Mouse (Mus musculus) thymus, adult 2 months (tissue): ENCODE measurements around the gene Slc11a2. TPM values are rescaled to one million over a fixed set of nuclear protein-coding genes. Genes with fewer than 3 reads are reported as not detected.
A peak's percentile ranks its signal among the peaks of the same experiment; 100 is the strongest.
"Not testable (repeated sequence)": the region's sequence is repeated elsewhere in the genome, so short reads cannot be mapped to it uniquely, and the experiment has no call there.

ENCODE experiments used
- DNase-seq: peaks from one replicate; pipeline ENCODE4 v3.0.0; 2021
- H3K27ac ChIP-seq: fragments of 200-500 bp; 2 replicates; pipeline ENCODE4 v1.5.1; 2012; ENCODE audit warnings: low read length, control low read depth; ENCODE audit not compliant: control insufficient read depth, insufficient read depth
- H3K27me3 ChIP-seq: fragments of 200-500 bp; 2 replicates; pipeline ENCODE4 v1.6.1; 2012; ENCODE audit warnings: mild to moderate bottlenecking, low read length, moderate library complexity, mixed read lengths; ENCODE audit not compliant: control insufficient read depth, insufficient read depth
- H3K36me3 ChIP-seq: fragments of 200-500 bp; 2 replicates; pipeline ENCODE4 v1.6.1; 2012; ENCODE audit warnings: mild to moderate bottlenecking, low read length, moderate library complexity; ENCODE audit not compliant: control insufficient read depth, insufficient read depth
- H3K4me1 ChIP-seq: fragments of 200-500 bp; replicated peaks from 2 replicates; pipeline ENCODE4 v1.6.1; 2012; ENCODE audit warnings: low read length; ENCODE audit not compliant: control insufficient read depth, insufficient read depth
- H3K4me3 ChIP-seq: fragments of 200-500 bp; 2 replicates; pipeline ENCODE4 v1.5.1; 2012; ENCODE audit warnings: mild to moderate bottlenecking, low read length, control low read depth, moderate library complexity; ENCODE audit not compliant: control insufficient read depth, insufficient read depth
- CTCF ChIP-seq: fragments of 200-500 bp; IDR thresholded peaks from 2 replicates; pipeline ENCODE4 v1.5.1; 2012; ENCODE audit warnings: mild to moderate bottlenecking, control low read depth, low read length, moderate library complexity, borderline replicate concordance; ENCODE audit not compliant: control insufficient read depth, poor library complexity, insufficient read depth; ENCODE audit errors: extremely low read depth
- POLR2A ChIP-seq: fragments of 200-500 bp; IDR thresholded peaks from 2 replicates; pipeline ENCODE4 v1.6.1; 2012; ENCODE audit warnings: mild to moderate bottlenecking, low read length, control low read depth, moderate library complexity; ENCODE audit not compliant: control insufficient read depth, poor library complexity, insufficient read depth; ENCODE audit errors: extremely low read depth
- WGBS: fragments of 180-500 bp; shearing (Covaris S2); methylation state at CpG from one replicate; pipeline ENCODE4 v1.1.7; 2018; 5-methylcytosine and 5-hydroxymethylcytosine counted together
- polyA plus RNA-seq: library from polyadenylated mRNA; depleted of rRNA; stranded (reverse); fragments of >200 nt; gene quantifications from 2 replicates; pipeline ENCODE4 v1.2.3, GENCODE M21; 2012

Gene Slc11a2
- polyA plus RNA-seq, 1 experiment = 54.1 TPM

DNA sequence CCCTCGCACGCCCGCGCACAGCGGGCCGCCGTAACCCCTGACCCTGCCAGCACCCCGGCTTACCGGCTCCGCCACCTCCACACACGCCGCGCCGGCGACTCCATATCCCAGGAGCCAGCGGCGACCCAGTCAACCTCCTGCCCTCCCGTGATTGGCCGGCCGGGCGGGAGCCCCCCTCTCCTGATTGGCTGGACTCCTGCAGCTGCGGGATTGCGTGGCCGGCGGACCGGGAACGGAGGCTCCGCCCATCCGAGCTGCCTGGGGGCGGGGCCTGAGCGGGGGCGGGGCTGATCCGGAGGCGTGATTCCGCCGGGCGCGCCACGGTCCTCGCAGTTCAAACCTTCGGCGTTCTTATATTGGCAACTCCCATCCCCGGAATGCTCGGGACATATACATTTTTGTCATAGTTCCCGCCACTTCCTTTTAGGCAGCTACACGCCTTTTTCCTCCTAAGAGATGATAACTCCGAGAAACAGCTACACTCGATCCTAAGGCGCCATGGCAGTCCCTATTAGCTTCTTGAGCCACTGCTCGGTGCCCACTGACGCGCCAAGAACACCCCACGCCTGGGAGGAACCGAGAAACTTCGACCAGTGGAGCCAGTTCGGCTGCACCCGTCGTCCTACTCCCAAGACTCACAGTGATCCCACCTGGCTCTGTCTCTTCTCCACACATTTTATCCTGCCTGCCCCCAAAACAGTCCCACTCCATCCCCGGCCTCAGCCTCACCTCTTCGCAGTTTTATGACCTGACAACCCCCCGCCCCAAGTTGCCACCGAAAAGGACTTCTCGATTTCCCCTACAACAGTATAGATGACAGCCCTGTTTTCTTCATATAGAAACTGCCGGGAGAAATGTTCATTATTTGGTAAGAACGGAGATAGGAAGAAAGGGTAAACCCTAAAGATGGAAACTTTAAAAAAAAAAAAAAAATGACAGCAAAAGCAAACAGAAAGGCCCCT, 1.7 kb downstream of the Slc11a2 start:
- under 1% methylated on average over 65 of the region's 65 CpGs for WGBS
- H3K4me1 ChIP-seq = peaks cover 34% of the 10 kb centered on the region
- peak overlapping the region; percentile 59 for H3K4me3 ChIP-seq

DNA sequence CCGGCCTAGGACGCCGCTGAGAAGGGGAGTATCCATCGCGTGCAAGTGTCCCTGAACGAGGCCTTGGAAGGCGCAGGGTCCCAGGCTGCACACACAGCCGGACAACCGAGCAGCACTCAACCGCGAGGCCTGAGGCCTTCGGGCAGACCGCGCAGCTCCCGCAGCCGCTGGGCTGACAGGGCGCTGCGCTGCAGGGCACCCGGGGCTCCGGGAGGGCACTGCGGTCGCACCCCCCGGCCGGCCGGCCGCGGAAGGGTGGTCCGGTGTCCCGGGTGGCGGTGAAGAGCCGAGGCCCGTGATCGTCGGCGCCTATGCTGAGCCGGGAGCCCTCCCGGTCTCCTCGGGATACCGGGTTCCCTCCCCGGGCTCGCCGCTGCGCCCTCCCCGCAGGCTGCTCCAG, 2.4 kb downstream of the Slc11a2 start:
- Histone ChIP-seq H3K27ac (no peak overlapping the region), H3K27me3 (peaks cover 4% of the 10 kb centered on the region; the same call in 1 of the 2 replicates), H3K4me1 (peaks cover 41% of the 10 kb centered on the region), H3K36me3 (no peaks in the 10 kb centered on the region), H3K4me3 (peak overlapping the region; percentile 59)
- under 1% methylated on average over 43 of the region's 44 CpGs for WGBS
- DNase-seq = no peak
- TF ChIP-seq POLR2A = no peak
- no peak; the same call in 1 of the 2 replicates for TF ChIP-seq CTCF

More for the DNA sequence above, 1.7 kb downstream of the Slc11a2 start:
- H3K27me3 ChIP-seq = peaks cover 4% of the 10 kb centered on the region; the same call in 1 of the 2 replicates
- TF ChIP-seq CTCF = 0 out of 2 replicates have a peak, but pooled peaks have one; percentile 28
- peak; percentile 85 for TF ChIP-seq POLR2A
- no peak overlapping the region for H3K27ac ChIP-seq
- DNase-seq = peak; percentile 95
- no peaks in the 10 kb centered on the region for H3K36me3 ChIP-seq

DNA sequence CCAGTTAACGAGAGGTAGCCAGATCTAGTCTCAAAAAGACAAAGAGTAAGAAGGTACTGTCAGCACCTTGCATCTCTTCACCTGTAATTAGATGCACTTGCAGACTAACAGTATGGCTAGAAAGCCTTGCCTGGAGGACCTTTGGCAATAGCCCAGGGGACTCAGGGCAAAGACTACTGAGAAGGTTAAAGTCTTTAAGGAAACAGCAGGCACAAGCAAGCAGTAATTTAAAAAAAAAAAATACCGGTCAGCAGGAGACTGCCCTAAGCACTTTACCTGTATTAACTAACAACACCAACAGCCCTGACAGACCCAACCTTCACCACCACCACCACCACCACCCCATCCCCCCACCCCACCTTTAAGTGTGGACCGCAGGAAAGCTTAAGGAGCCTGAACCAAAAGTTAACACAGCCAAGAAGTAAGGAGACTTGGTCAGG, 3.1 kb downstream of the Slc11a2 start, which contains the start of gene Gm5475:
Gm5475 (plus strand) TSS at position 390 of the 440 bp plus-strand sequence.
- WGBS = 74% methylated on average over 3 of the region's 3 CpGs
- H3K27ac ChIP-seq = peak within 1 kb of the TSS; percentile 26; the same call in 1 of the 2 replicates
- H3K4me3 ChIP-seq = peak within 1 kb of the TSS; percentile 59
- not testable (repeated sequence) for DNase-seq, H3K36me3 ChIP-seq, H3K27me3 ChIP-seq
- peaks cover 46% of the 10 kb centered on the region for H3K4me1 ChIP-seq

DNA sequence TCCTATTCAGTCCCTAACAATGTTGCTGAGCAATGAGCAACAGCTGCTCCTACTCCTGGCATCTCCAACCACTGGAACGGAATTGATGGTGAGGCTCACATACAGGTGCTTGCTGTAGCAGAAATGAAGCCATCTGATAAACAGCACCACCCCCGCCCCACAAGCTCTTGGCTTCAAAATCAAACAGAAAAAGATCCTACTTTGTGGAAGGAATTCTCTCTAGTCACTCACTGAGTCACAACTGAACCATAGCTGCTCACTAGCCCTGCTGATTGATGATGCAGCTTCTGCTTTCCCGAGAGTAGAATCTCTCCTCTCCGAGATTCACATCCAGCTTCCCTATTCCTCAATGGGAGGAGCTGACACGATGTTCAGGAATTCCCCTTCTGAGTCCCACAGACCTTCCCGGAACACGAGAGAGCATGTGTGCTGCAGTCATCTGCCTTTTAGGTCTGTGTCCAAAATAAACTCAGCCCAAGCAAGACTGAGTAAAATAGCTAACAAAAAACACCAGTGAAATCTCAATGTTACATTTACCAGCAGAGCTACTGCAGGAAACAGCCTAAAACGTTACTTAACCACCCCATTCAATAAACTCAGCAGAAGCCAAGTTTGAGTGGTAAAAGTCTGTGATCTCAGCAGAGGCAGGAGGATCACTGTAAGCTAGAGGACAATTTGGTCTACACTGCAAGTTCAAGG, 3.7 kb downstream of the Slc11a2 start:
- H3K27me3 ChIP-seq = peaks cover 4% of the 10 kb centered on the region; the same call in 1 of the 2 replicates
- DNase-seq = no peak
- H3K4me1 ChIP-seq = peaks cover 52% of the 10 kb centered on the region
- no peak overlapping the region for H3K4me3 ChIP-seq
- H3K27ac ChIP-seq = peak overlapping the region; percentile 26; the same call in 1 of the 2 replicates
- TF ChIP-seq CTCF = no peak
- no peak for TF ChIP-seq POLR2A
- no peaks in the 10 kb centered on the region for H3K36me3 ChIP-seq
- WGBS = 45% methylated on average over 8 of the region's 8 CpGs

DNA sequence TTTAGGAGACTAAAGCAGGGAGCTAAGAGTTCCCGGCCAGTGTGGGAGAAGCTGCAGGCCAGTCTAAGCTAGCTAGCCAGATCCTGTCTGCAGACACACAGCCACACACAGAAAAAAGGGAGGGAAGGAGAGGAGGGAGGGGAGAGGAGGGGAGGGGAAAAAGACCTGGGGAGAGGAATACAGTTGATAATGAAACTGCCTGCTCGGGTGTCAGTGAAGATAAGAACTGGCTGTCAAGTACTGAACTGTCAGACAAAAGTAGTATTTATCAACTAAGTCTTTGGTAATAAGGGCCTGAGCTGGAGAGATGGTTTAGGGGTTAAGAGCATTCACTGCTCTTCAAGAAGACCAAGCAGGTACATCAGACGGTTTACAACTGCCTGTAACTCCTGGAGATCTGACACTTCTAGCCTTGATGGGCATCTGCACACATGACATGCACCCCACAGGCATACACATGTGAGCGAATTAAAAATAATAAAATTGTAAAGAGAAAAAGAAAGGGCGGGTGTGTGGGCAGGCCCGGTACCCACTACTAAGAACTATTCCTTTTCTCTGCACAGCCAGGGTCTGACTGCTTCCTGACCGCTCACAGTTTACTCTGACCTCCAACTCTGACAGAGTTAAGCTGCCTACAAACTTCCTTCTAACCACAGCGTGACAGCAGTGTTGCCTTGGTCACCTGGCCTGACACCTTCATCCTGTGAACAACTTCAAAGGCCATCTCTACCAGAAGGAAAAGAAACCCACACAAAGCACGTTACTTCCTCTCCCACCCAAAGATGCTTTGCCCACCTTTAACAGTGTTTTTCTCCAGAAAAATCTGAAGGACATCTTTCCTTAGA, 4.7 kb downstream of the Slc11a2 start:
- Histone ChIP-seq H3K27ac (peak overlapping the region; percentile 59; the same call in 1 of the 2 replicates), H3K4me1 (peaks cover 62% of the 10 kb centered on the region), H3K4me3 (no peak overlapping the region), H3K27me3 (peaks cover 4% of the 10 kb centered on the region; the same call in 1 of the 2 replicates), H3K36me3 (no peaks in the 10 kb centered on the region)
- TF ChIP-seq CTCF = no peak
- no peak for TF ChIP-seq POLR2A
- 15% methylated on average over 9 of the region's 9 CpGs for WGBS
- DNase-seq = no peak
